Mouse (Mus musculus): ENCODE measurements around the gene Dtx4. TPM values are rescaled to one million over a fixed set of nuclear protein-coding genes. Genes with fewer than 3 reads are reported as not detected.
A peak's percentile ranks its signal among the peaks of the same experiment; 100 is the strongest.
"Not testable (repeated sequence)": the region's sequence is repeated elsewhere in the genome, so short reads cannot be mapped to it uniquely, and the experiment has no call there.

The Dtx4 gene
- total RNA-seq (2021): 1 to 10 TPM; 7.7 to 8.9 TPM

DNA sequence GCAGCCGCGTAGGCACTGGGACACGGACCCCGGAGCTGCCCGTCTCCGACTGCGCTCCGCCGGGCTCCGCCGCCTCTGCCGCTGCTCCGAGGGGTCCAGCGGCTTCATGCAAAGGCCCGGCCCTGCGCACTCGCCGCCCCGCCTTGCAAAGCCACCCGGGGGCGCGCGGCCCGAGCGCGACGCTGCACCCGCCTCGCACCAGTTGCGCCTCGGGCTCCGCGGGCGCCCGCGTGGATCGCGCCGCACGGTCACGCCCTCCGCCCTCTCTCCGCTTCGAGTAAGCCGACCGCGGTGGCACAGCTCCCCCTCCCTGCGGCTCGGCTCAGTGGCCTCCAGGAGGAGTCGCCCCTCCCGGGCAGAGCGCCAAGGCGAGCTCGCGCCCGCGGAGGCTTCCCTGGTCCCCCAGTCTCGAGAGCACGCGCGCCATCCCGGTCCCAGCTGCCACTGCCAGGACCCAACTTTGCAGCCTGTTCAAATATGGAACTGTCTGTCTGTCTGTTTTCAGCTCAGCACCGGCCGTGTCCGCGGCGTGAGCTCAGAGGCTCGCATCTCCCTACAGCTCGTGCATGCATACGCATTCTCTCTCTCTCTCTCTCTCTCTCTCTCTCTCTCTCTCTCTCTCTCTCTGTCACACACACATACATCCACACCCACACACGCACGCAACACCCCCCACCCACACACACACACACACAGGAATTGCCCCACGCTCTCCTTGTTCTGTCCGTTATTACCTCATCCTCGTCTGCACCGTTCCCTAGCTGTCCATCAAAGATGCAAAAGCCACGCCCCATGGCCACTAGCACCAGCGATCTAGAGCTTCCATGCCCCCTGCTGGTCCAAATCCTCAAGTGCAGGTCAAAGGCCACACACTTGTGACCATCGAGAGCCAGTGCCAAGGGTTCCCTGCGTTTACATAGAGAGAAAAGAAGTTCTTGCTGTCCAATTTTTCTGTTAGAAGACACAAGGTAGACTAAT is at the start of gene Dtx4:
Gene Dtx4 (minus strand): TSS at position 85 of the 978 bp plus-strand sequence.
- DNase-seq: peak; percentile 96

DNA sequence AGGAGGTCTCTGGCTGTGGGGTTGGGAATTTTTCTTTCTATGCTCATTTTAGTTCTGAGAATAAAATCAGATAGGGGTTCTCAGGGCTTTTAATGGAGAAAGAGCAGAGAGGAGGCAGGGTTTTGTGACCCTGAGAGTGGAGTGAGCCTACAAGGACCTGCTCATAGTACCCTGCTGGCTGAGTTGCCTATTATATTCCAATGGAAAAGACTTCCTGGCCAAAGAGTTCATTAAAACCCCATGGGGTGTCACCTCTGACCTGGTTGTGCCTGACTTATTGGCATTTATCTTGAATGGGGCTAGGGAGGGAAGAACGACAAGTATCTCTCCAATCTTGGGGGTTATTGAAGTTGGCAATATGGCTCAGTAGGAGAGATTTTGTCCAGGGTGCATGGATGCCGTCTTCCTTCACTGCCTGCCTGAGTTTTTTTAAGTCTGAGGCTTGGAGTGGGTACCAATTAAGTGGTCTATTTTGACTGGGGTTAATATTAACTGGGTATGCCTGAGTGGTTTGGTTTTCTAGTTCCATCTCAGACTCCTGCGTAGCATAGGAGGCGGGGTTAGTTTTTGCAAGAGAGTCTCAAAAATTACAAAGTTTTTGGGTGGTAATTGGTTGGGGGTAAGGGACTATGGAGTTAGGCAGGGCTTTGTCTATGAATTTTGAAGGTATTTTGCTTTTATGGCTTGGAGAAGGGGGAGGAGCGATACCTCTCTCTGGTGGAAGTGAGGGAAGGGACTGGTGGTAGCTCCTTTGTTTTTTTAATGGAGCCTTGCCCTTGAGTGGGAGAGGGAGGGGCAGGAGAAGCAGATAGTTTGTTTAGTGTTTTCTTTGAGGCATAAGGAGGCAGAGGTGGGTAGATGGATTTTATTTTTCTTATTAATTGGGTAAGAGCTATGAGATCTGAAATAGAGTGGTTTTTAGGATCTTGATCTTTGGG is 49.0 kb upstream of the Dtx4 start:
- DNase-seq: no peak

DNA sequence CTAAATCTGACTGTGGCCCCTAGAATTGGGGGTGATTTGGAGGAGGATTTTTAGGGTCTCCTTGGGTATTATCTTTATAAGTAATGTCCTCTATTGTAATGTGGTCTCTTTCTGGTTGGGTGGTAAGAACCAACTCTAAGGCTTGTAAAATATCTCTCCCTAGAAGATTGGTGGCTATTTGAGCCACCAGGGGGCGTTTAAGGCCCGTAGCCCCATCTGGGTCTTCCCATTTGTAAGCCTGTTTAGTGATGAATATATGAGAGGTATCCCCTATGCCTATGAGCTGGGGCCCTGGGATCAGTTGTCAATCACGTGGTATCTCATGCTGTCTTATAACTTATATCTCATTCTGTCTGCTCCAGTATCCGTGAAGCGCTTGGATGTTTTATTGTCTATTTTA is 47.9 kb upstream of the Dtx4 start:
- DNase-seq: peak; percentile 51

DNA sequence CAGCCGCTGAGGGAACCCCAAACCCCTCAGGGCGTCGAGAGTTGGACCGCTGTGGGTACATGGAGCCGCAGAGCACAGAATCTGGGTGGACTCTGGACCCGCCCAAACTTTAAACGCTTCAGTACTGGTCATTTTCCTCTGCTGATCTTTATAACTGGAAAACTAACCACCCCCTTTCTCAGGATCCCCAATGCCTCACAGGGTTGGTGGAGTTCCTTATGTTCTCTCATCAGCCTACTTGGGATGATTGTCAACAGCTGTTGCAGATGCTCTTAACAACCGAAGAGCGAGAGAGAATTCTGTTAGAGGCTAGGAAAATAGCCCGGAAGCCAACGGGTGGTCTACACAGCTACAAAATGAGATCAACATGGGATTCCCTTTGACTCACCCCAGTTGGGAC is 44.2 kb upstream of the Dtx4 start, which contains the start of gene Fam111a:
Gene Fam111a (plus strand): TSS at position 301 of the 400 bp plus-strand sequence.
- not testable (repeated sequence) for DNase-seq

DNA sequence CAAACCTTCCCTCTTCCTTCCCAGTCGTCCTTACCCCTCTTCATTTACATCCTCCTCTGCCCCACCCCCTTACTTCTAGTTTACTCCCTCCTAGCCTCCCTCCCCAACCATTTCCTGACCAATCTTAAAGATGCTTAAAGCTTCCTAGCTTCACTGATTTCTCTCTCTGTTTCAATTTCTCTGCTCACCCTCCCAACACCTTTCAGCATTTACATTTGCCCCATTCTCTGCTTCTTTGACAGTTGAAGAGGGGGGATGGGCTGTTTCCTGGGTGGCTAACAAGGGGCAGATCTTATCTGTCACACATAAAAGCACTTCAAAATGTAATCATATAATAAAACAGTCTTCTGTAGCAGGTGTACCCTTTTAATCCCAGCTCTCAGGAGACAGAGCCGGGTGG is 40.4 kb upstream of the Dtx4 start:
- no peak for DNase-seq

DNA sequence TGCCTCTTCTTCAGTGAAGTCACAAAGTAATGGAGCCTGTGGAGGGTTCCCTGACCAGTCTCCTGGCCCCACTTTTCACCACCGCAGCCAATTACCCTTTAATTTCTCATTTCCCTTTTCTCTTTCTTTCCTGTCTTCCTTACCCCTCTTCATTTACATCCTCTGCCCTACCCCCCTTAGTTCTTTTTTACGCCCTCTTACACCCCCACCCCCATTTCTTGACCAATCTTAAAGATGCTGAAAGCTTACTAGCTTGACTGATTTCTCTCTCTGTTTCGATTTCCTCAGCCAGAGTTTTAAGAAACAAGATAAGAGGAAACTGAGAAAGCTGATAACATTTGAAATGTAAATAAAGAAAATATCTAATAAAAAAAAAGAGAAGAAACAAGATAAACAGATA is 39.5 kb upstream of the Dtx4 start:
- no peak for DNase-seq

DNA sequence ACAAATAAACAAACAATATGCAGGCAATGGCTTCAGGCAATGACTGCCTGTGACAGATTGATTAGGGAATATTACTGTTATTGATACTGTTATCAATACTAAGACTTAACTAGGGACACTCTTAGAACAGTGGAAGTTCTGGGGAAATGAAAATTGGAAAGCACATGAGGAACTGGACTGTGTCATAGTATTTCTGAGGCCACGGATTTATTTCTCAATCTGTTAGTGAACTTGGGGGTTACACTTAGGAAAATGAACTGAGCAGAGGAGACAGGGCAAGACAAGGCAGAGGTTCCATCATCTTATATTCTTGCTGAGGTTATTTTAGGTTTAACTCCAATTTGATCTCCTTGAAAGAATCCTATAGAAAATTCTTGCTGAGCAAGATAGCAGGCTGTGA is 38.7 kb upstream of the Dtx4 start:
- no peak for DNase-seq

DNA sequence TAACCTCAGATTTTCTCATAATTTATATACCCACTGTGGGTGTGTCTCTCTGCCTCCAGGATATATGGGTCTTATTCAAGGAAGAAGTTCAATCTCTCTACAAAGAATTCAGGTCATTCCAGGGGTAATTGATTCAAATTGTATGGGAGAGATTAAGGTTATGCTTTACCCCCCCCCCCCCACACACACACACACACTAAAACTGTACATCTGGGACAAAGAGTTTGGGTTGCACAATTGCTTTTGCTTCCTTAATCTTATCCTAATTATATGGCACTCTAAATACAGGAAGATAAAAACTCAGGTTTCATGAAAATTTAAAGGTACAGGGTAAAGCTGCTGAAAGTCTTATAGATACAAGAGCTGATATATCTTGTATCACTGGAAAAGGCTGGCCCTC is 35.9 kb upstream of the Dtx4 start:
- no peak for DNase-seq

DNA sequence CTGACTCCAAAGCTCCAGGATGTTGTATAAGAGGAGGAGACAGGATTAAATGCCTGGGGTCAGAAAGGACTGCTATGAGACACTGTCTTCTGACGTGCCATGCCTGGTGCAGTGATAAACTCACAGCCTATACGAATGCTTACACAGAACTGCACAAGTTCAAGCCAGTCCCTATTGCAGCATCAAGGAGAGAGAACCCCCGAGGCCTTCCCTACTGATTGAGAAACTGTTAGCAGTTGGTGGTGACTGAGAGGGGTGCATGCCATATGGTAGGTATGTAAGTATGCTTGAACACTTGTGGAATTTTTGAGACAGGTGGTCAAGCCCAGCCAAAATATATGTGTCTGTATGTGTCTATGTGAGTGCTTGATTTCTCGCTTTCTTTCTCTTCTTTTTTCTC is 22.1 kb upstream of the Dtx4 start:
- no peak for DNase-seq

DNA sequence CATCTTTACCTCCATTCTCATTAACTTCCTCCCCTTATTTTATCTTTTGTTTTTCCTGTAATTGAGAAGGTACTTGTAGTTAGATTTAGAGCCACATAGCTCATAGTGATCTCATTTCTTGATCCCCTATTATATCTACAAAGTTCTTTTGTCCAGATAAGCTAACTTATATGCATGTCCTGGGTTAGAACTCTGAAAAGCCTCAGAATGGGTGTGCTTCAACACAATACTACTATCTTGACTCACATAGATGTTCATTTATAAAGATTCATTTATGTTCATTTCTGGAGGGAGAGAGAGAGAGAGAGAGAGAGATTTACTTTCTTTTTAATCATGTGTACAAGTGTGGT is 17.3 kb upstream of the Dtx4 start:
- no peak for DNase-seq

DNA sequence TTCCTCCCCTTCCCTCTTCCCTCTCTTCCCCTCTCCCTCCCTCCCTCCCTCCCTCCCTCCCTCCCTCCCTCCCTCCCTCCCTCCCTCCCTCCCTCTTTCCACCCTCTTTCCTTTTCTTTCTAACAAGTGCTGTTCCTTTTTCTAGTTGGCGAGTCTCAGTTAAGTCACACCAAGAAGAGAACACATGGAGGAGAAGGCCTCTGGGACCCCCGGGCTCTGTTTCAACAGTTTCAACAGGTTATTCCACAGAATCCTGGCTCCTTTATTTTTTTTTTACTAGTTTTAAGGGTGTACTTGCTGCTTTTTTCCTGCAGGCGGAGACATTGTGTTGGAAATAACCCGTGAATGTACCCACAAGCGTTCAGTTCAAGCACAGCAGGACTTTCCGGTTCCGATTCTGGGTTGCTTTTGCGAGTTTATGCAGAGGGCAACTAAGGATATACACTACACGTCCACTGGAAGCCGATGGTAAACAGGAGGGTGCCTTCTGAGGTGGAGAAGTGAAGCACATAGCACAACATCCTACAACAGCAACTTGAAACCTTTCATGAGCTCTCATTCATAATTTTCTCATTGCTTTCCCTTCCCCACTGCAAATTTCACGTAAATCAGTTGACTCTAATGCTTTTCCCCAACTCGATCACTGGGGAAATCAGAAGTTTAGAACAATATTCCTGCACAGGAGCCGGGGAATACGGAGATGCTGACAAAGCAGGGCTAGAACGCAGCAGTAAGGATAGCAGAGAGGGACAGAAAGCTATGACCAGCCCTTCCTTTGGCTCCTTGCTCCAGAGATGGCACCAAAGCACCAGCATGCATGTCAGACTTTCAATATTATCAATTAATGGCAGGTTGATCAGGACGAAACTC is 16.7 kb upstream of the Dtx4 start:
- peak; percentile 62 for DNase-seq

DNA sequence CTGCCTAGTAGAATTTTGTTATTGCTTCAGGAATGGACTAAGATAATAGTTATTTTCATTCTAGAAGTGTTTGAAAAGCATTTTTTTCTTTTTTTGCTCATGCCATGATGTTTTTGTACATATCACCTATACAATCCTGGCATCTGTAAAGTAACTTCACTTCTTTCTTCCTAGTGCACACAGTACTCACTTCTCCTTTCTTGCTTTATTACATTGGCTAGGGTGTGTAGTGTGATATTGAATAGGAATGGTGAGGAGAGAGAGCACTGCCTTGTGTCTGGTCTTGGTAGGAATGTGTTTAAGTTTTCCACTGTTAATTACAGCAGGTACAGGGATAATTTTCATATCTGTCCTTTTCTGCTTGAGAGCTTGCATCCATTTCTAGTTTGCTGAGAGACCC is 13.4 kb upstream of the Dtx4 start:
- no peak for DNase-seq

DNA sequence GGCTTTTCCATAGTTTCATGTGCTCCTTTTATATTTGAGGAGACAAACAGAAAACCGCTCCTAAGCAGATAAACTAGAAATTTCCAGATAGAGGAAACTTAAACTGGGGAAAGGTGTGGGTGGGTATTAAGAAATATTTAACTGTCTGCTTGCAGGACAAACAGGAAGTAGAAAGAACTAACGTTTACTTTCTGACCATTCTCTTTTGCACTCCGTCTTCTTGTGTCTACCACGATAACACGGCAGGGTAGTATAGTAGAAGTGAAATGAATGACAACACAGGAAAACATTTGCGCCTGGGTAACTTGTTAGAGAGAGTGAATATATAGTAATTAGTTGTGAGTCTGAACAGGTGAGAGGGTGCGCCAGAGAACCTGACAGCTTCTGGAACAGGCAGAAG is 1.5 kb upstream of the Dtx4 start:
- no peak for DNase-seq

DNA sequence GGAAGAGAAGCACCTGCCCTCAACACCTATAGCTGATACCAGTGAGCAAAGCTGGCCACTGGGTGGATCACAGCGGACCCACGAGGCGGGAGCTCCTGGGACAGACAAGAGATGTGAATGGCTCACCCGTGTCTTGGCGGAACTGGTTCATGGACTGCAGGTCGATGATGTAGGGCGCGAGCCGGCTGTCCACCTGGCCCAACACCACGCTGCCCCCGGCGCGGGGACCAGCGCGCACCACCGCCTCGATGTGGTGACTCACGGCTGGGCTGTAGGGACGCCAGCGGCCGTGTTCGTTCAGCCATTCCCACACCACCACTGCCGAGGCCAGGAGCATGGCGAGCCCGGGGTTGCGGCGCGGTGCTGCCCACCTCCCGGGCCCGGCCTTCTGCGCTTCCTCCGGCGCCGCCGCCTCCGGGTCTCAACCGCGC is 358 bp downstream of the Dtx4 start:
- DNase-seq: peak; percentile 45

DNA sequence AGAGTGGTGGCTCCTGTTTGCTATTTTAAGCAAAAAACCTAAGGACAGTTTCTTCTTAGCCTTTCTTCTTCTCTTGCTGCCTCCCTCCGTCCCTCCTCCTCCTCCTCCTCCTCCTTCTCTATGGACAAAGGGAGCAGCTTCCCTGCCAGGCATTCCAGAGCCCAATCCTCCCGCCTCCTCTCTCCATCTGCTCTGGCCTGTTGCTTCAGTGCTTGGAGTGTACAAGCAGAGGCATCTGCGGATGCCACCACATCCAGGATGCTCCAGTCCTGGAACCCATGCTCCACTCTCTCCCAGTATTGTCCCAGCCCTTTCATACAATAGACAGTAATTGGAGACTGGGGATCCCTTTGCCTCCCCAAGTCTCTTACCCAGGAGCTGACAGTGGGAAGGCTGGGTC is 1.1 kb downstream of the Dtx4 start:
- peak; percentile 43 for DNase-seq

DNA sequence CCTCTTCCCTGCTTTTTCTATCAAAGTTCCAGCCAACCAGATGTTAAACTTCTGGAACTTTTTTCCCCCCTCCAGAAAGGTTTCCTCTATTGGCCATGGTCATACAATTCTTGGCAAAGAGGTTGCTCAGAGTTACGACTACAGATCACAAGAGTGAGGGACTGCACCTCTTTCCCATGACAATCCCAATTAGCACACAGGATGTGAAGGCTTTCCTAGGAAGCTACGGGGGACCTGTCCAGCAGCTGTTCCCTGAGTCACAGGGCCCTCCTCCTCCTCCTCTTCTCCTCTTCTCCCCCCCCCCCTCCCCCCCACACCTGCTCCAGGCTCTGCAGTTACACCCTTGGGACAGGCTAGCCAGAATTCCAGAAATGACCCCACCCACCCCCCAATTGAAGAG is 1.8 kb downstream of the Dtx4 start:
- DNase-seq: no peak

DNA sequence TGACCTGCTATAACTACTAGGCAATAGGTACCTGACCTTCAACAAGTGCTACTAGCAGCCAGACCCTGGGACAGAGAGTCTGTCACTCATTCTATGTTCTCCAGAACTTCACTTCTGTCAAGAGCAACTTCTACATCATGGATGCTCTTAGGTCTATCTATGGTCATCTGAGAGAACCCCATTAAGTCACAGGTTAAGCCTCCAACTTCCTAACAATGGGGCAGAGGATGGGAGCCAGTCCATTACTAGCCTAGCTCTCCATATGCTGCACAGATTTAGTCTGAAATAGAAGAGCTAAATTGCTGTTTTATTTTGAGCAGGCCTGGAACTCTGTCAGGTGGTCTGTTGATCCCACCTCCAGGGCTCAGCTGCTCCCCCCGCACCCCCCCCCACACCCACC is 2.3 kb downstream of the Dtx4 start:
- no peak for DNase-seq

DNA sequence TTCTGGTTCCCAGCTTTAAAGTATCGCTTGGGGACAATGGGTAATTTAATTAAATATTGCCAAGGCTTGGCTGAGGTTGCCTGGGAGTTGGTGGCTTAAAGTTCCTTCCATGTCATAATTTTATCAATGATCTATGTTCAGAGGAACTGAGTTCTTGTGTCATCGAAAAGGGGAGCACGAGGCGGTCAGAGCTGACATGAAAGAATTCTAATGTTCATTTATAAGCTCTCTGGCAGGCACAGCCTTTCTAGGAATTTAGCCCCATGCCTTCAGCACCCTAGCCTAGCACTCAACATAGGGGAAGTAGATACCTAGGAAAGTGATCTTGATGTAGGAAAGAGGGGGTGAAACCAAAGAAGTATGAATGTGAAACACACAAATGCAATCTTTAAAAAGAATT is 2.9 kb downstream of the Dtx4 start:
- no peak for DNase-seq

DNA sequence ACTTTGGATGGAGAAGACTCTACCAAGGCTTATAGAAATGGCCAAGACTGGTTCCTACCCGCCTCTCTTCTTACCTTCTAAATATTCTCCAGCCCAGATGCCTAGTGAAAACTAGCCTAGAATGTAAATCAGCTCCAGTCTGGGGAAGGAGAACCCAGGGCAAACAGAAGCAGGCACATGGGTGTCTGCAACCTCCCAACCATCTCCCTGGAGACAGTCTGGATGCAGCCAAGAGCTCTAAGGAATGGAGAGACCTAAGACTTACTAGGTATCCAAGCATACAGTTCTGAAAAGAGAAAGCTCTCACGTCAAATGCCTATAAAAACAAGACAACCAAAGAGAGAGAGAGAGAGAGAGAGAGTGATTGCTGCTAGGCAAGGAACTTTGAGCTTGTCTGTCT is 3.3 kb downstream of the Dtx4 start:
- no peak for DNase-seq

DNA sequence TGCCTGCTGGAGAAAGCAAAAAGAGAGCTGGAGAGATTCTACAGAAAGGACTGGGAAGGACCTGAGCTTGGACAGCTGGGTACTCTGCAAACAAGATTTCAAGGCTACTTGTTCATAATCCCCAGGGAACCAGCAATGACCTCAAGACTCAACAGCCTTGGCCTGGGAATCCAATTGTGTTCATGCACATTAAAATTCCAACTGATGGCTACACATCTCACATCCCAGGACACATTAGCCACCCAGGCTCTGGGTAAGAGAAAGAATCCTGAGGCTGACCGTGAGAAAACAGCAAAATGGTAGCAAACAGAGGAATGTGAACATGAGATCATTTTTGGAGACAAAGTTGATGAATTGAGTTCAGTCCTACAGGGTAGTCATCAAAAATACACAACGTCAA is 5.0 kb downstream of the Dtx4 start:
- no peak for DNase-seq

DNA sequence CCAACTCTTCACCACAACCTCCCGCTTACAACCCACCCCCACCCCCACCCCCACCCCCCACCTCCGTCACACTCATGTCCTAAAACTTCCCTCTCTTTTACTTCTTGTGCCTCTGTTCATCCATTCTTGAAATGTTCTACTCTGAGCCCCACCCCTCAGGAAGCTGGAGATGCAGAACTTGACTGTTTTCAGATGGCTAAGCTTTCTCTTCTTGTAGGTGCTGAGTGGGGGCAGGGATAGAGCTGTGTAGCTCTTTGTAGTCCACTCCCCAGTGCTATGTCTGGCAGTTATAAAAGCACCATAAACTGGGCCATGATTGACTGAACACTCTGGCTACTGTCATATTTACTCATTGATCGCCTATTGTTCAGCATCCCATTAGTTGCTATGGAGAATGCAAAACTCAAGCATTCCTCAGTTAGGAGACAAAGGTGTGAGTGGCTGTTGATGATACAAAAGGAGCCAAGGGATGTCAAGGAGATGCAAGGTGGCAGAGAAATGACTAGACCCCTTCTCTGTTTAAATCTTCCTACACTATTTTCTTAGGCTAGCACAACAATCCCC is 6.2 kb downstream of the Dtx4 start:
- no peak for DNase-seq

DNA sequence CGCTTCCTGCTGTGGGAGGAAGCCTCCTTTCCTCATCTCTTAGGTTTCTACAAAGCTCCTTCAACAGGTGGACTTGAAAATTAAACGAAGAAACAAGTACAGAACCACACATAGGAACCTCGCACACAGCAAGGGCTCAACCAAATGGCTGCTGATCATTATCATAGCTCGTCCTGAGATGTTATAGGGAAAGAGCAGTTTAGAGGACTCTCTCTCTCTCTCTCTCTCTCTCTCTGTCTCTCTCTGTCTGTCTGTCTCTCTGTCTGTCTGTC is 7.1 kb downstream of the Dtx4 start:
- DNase-seq: no peak

Data from heart, postnatal 4 days (tissue).